Mouse (Mus musculus) brain, adult 2 months (tissue): ENCODE measurements around the gene Ltb.

Source experiments
- DNase-seq: peaks from one replicate; pipeline ENCODE4 v3.0.0; 2011; ENCODE audit warnings: low read depth, low spot score

Gene Ltb

GRCm38 (mm10) chr17:35165451-35166155, 28.6 kb upstream of the Ltb start:
- no peak for DNase-seq

- peak; percentile 90 for DNase-seq
Measured at GRCm38 (mm10) chr17:35166352-35167035, 27.7 kb upstream of the Ltb start.

GRCm38 (mm10) chr17:35167794-35168193, 26.4 kb upstream of the Ltb start:
- peak; percentile 60 for DNase-seq

- DNase-seq = peak; percentile 88
Measured at GRCm38 (mm10) chr17:35168541-35169207, 25.6 kb upstream of the Ltb start.

- DNase-seq = peak; percentile 84
Measured at GRCm38 (mm10) chr17:35172445-35173234, 21.6 kb upstream of the Ltb start.

GRCm38 (mm10) chr17:35173329-35173728, 20.9 kb upstream of the Ltb start:
- DNase-seq = no peak

- no peak for DNase-seq
Measured at GRCm38 (mm10) chr17:35174201-35174977, 19.9 kb upstream of the Ltb start.

- DNase-seq = no peak
Measured at GRCm38 (mm10) chr17:35175382-35175781, 18.9 kb upstream of the Ltb start.

GRCm38 (mm10) chr17:35175968-35176367, 18.3 kb upstream of the Ltb start, which contains the start of gene Aif1:
Aif1 (minus strand) TSS chr17:35176068.
- no peak for DNase-seq

- peak; percentile 75 for DNase-seq
Measured at GRCm38 (mm10) chr17:35178528-35178927, 15.7 kb upstream of the Ltb start.

- DNase-seq = no peak
Measured at GRCm38 (mm10) chr17:35180093-35180492, 14.1 kb upstream of the Ltb start.

- no peak for DNase-seq
Measured at GRCm38 (mm10) chr17:35185639-35186611, 8.3 kb upstream of the Ltb start.

- peak; percentile 35 for DNase-seq
Measured at GRCm38 (mm10) chr17:35186681-35187080, 7.6 kb upstream of the Ltb start.

GRCm38 (mm10) chr17:35187345-35187744, 6.9 kb upstream of the Ltb start:
- DNase-seq = no peak

- DNase-seq = no peak
Measured at GRCm38 (mm10) chr17:35187959-35188610, 6.2 kb upstream of the Ltb start, which contains the start of gene Lst1. Lst1 (minus strand) TSS chr17:35188439.

- DNase-seq = no peak
Measured at GRCm38 (mm10) chr17:35189186-35189585, 5.1 kb upstream of the Ltb start.

- no peak for DNase-seq
Measured at GRCm38 (mm10) chr17:35190096-35190495, 4.1 kb upstream of the Ltb start.

GRCm38 (mm10) chr17:35191723-35192122, 2.5 kb upstream of the Ltb start:
- no peak for DNase-seq

GRCm38 (mm10) chr17:35192924-35193323, 1.3 kb upstream of the Ltb start:
- no peak for DNase-seq
